ENCODE assay signal across 8 mouse cellular contexts in genomic region chr6:100834489-100835160, GRCm38 (mm10). TPM values are rescaled to one million over a fixed set of nuclear protein-coding genes. Genes with fewer than 3 reads are reported as not detected.
DNase-seq lines count a peak whose midpoint lies in the region; ATAC-seq and TF ChIP-seq lines count a peak whose summit lies in the region.

No protein-coding gene starts in this region.

- H3K27ac ChIP-seq in liver, adult 2 months (replicated peaks; ENCODE audit: insufficient read depth, low read depth, low read length): no peak overlapping the region
- 0 out of 2 replicates have a peak overlapping the region, but pooled peaks have one; percentile 91 for H3K27ac ChIP-seq in embryonic facial prominence, embryonic 13.5 days
- H3K27ac ChIP-seq in intestine, embryonic 16.5 days (ENCODE audit: low read length): no peak overlapping the region; the same call in 1 of the 2 replicates
- H3K27ac ChIP-seq in neural tube, embryonic 14.5 days (ENCODE audit: low read depth, low read length): no peak overlapping the region; the same call in 1 of the 2 replicates

- peaks cover 2% of the 10 kb centered on the region for H3K4me1 ChIP-seq in liver, adult 2 months (ENCODE audit: control insufficient read depth, insufficient read depth, low read length)
- H3K4me1 ChIP-seq in embryonic facial prominence, embryonic 13.5 days: peaks cover 18% of the 10 kb centered on the region; the same call in 1 of the 2 replicates
- H3K4me1 ChIP-seq in intestine, embryonic 16.5 days (ENCODE audit: control insufficient read depth, insufficient read depth, low read length): peaks cover 14% of the 10 kb centered on the region
- peaks cover 10% of the 10 kb centered on the region; the same call in 1 of the 2 replicates for H3K4me1 ChIP-seq in neural tube, embryonic 14.5 days (ENCODE audit: control insufficient read depth, insufficient read depth, low read length)

- WGBS in liver, adult 2 months: 15% methylated on average over 9 of the region's 9 CpGs
- 39% methylated on average over 9 of the region's 9 CpGs for WGBS in embryonic facial prominence, embryonic 13.5 days
- WGBS in intestine, embryonic 16.5 days: 31% methylated on average over 9 of the region's 9 CpGs
- WGBS in neural tube, embryonic 14.5 days: 44% methylated on average over 9 of the region's 9 CpGs

- no peak for ATAC-seq in embryonic facial prominence, embryonic 13.5 days (ENCODE audit: insufficient number of reproducible peaks, insufficient read depth, low FRiP score, low TSS enrichment, low read depth)
- ATAC-seq in intestine, embryonic 16.5 days: no peak
- no peak for ATAC-seq in neural tube, embryonic 14.5 days (ENCODE audit: low read depth)

- H3K79me2 ChIP-seq in liver, adult 2 months (ENCODE audit: control insufficient read depth, insufficient read depth, low read length): peaks cover 15% of the 10 kb centered on the region; the same call in 1 of the 2 replicates

- peak overlapping the region; percentile 70 for H3K9ac ChIP-seq in liver, adult 2 months (ENCODE audit: low read depth, low read length)
- peak overlapping the region; percentile 88 for H3K9ac ChIP-seq in embryonic facial prominence, embryonic 13.5 days
- H3K9ac ChIP-seq in intestine, embryonic 16.5 days (ENCODE audit: low read depth, low read length): peak overlapping the region; percentile 89; the same call in 1 of the 2 replicates
- H3K9ac ChIP-seq in neural tube, embryonic 14.5 days (replicated peaks; ENCODE audit: low read depth, low read length): peak overlapping the region; percentile 74; the same call in 1 of the 2 replicates

- H3K27me3 ChIP-seq in liver, adult 2 months (ENCODE audit: control insufficient read depth, insufficient read depth, low read length): no peaks in the 10 kb centered on the region
- no peaks in the 10 kb centered on the region for H3K27me3 ChIP-seq in embryonic facial prominence, embryonic 13.5 days
- no peaks in the 10 kb centered on the region for H3K27me3 ChIP-seq in intestine, embryonic 16.5 days (replicated peaks; ENCODE audit: control insufficient read depth, insufficient read depth, low read length)
- no peaks in the 10 kb centered on the region for H3K27me3 ChIP-seq in neural tube, embryonic 14.5 days (ENCODE audit: control insufficient read depth, insufficient read depth, low read length)

- H3K4me3 ChIP-seq in liver, adult 2 months (ENCODE audit: insufficient read depth, low read depth, low read length): peak overlapping the region; percentile 77; the same call in 1 of the 2 replicates
- H3K4me3 ChIP-seq in embryonic facial prominence, embryonic 13.5 days: peak overlapping the region; percentile 81
- H3K4me3 ChIP-seq in intestine, embryonic 16.5 days (ENCODE audit: low read length): peak overlapping the region; percentile 89
- H3K4me3 ChIP-seq in neural tube, embryonic 14.5 days (ENCODE audit: low read depth, low read length): peak overlapping the region; percentile 79

- TF ChIP-seq CTCF in liver, adult 2 months (IDR thresholded peaks at IDR 0.05; ENCODE audit: low read depth, low read length): no peak

- H3K9me3 ChIP-seq in embryonic facial prominence, embryonic 13.5 days: no peaks in the 10 kb centered on the region
- H3K9me3 ChIP-seq in intestine, embryonic 16.5 days (ENCODE audit: control insufficient read depth, low read length): no peaks in the 10 kb centered on the region
- H3K9me3 ChIP-seq in neural tube, embryonic 14.5 days (ENCODE audit: control insufficient read depth, low read length): no peaks in the 10 kb centered on the region

- H3K4me2 ChIP-seq in embryonic facial prominence, embryonic 13.5 days: peak overlapping the region; percentile 57
- H3K4me2 ChIP-seq in intestine, embryonic 16.5 days (ENCODE audit: low read depth, low read length): peak overlapping the region; percentile 67
- peak overlapping the region; percentile 55 for H3K4me2 ChIP-seq in neural tube, embryonic 14.5 days (ENCODE audit: low read depth, low read length)

- DNase-seq in liver, adult 2 months (ENCODE audit: extremely low read depth, low read depth, low spot score): peak; percentile 28
- no peak for DNase-seq in liver
- DNase-seq in thymus, postnatal 0 days (ENCODE audit: low spot score): no peak
- no peak for DNase-seq in layer of hippocampus, adult 8-10 months (ENCODE audit: low spot score in 2 of 2)
- no peak for DNase-seq in natural killer cell, adult 2 months (ENCODE audit: low spot score in 2 of 2)

- TF ChIP-seq POLR2A in liver, adult 2 months (IDR thresholded peaks at IDR 0.05; ENCODE audit: extremely low read depth, insufficient read depth, low read length): no peak

- H3K36me3 ChIP-seq in liver, adult 2 months (ENCODE audit: control insufficient read depth, insufficient read depth, low read length): peaks cover 25% of the 10 kb centered on the region
- H3K36me3 ChIP-seq in embryonic facial prominence, embryonic 13.5 days: peaks cover 43% of the 10 kb centered on the region
- peaks cover 13% of the 10 kb centered on the region; the same call in 1 of the 2 replicates for H3K36me3 ChIP-seq in intestine, embryonic 16.5 days (ENCODE audit: control insufficient read depth, insufficient read depth, low read length)
- peaks cover 12% of the 10 kb centered on the region; the same call in 1 of the 2 replicates for H3K36me3 ChIP-seq in neural tube, embryonic 14.5 days (ENCODE audit: control insufficient read depth, insufficient read depth, low read length)

RNA-seq across cellular contexts. Expression of gene Ppp4r2, which starts 1.2 kb away (rescaled TPM):
- total RNA-seq in liver, adult 2 months (2014; rRNA removed): 27.4 and 28.1 TPM in 2 replicates
- 8.3 and 10.6 TPM in 2 replicates for polyA plus RNA-seq in liver, adult 2 months (2012; rRNA removed)
- polyA plus RNA-seq in embryonic facial prominence, embryonic 13.5 days (2015; fragmentation: Nextera tagmentation; extraction: Ambion mirVana): 25.4 and 28.6 TPM in 2 replicates
- polyA plus RNA-seq in intestine, embryonic 16.5 days (2015; fragmentation: Nextera tagmentation; extraction: Ambion mirVana): 8.1 and 8.7 TPM in 2 replicates
- 26.5 and 29.6 TPM in 2 replicates for polyA plus RNA-seq in neural tube, embryonic 14.5 days (2014; fragmentation: Nextera tagmentation; extraction: Ambion mirVana)
- 18.2 and 22.6 TPM in 2 replicates for polyA plus RNA-seq in thymus, postnatal 0 days (2015; fragmentation: Nextera tagmentation; extraction: Ambion mirVana)
- 10 to 100 TPM; 69.0 to 88.8 (median 78.9) TPM for total RNA-seq in layer of hippocampus, adult 8-10 months (2022)
